ENCODE assay signal across 13 mouse cellular contexts in the genomic region with DNA sequence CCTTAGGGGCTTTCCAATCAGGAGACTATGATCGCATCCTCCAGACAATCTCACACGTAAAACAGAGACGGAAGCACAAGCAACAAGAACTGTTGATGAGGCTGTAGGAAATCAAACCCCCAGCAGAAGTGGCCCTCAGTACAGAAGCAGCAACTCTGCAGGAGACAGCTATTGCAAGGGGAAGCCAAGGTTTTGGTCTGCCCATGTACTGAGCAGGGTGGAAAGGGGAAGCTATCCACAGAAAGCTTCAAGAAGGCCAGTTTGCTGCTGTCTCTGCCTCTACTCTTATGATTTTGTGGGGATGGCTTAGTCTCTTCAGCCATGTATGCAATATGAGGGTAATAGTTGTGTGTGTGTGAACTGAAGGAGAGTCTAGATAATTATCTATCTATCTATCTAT.
"Had no signal": no experiment of that assay in that cellular context is flagged by ENCODE, and none has a peak within 500 bp of the region (broad histone marks: within the 10 kb centered on the region; RNA-seq: fewer than 3 reads in every experiment).

No protein-coding gene starts in this region.

- DNase-seq: retina, postnatal 1 day; right cerebral cortex, postnatal 14 days; spleen, adult 18-20 months; thymus, adult 18-20 months; thymus, adult 2 months; thymus, postnatal 14 days; thymus, postnatal 25 days; thymus, postnatal 36 days; thymus, postnatal 4 days had no signal

- H3K36me3 ChIP-seq: neural tube, embryonic 13.5 days; neural tube, embryonic 15.5 days; stomach, embryonic 15.5 days had no signal

- H3K27me3 ChIP-seq: neural tube, embryonic 13.5 days; neural tube, embryonic 15.5 days; stomach, embryonic 15.5 days had no signal

- H3K9me3 ChIP-seq: neural tube, embryonic 13.5 days; neural tube, embryonic 15.5 days; stomach, embryonic 15.5 days had no signal

- H3K27ac ChIP-seq: neural tube, embryonic 13.5 days; neural tube, embryonic 15.5 days; stomach, postnatal 0 days had no signal

- H3K4me1 ChIP-seq: stomach, embryonic 15.5 days had no signal
